Mouse (Mus musculus): ENCODE results near the gene Pkn3. TPM values are rescaled to one million over a fixed set of nuclear protein-coding genes. Genes with fewer than 3 reads are reported as not detected.
"Not testable (repeated sequence)": the region's sequence is repeated elsewhere in the genome, so short reads cannot be mapped to it uniquely, and the experiment has no call there.

Gene Pkn3
- polyA plus RNA-seq, 1 experiment from 2014 or later = 3.1 TPM

DNA sequence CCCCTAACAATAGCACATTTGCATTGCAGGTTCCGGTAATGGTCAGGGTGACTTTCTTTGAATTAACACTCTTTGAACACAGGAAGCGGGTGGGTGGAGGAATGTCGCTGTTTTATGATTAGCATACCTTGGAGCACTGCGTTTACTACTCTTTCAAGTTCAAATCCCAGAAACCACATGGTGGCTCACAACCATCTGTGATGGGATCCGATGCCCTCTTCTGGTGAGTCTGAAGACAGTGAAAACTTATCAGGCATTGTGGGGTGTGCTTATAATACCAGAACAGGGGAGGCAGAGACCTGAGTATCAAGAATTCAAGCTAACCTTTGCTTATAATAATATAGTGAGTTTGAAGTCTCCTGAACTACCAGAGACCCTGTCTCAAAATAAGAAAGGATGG lies 53.8 kb downstream of the Pkn3 start:
- not testable (repeated sequence) for H3K27ac ChIP-seq; ATAC-seq (ENCODE audit: low read depth); H3K36me3 ChIP-seq; H3K4me3 ChIP-seq (replicated peaks); H3K27me3 ChIP-seq; DNase-seq; H3K9ac ChIP-seq; H3K9me3 ChIP-seq (replicated peaks); H3K4me2 ChIP-seq
- H3K4me1 ChIP-seq (replicated peaks) = peaks cover 43% of the 10 kb centered on the region
- 58% methylated on average over 5 of the region's 5 CpGs for WGBS (ENCODE audit: insufficient replicate concordance)

DNA sequence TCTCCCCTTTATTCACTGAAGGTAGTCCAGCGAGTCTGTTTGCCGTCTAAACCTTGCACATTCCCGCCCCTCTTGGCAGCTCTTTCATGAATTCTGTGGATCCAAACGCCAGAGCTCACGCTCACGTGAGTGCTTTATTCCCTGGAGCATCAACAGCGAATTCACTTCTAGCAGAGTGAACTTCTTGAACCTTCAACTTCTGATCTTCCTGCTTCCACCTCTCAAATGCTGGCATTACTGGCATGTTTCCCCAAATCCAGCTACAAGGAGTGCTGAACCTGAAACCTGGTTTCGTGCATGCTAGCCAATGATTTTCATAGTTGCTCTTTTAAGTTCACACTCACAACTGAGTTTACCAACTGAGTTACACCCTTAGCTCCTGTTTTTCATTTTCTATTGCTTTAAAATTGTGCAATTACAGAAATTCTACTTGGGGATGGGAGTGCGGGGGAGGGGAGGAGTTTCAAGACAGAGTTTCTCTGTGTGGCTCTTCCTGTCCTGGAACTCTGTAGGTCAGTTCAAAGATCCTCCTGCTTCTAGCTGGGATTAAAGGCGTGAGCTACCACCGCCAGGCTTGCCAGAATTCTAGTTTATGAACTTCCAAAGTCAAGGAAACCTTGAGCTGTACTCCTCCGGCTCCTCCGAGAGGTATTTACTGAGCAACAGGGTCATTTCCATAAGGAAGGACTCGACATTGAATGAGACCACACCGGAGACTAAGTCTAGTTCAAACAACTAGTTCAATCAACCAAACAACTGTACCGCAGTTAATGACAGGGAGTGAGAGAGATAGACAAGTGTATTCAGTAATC lies 55.5 kb downstream of the Pkn3 start:
- DNase-seq = no peak

DNA sequence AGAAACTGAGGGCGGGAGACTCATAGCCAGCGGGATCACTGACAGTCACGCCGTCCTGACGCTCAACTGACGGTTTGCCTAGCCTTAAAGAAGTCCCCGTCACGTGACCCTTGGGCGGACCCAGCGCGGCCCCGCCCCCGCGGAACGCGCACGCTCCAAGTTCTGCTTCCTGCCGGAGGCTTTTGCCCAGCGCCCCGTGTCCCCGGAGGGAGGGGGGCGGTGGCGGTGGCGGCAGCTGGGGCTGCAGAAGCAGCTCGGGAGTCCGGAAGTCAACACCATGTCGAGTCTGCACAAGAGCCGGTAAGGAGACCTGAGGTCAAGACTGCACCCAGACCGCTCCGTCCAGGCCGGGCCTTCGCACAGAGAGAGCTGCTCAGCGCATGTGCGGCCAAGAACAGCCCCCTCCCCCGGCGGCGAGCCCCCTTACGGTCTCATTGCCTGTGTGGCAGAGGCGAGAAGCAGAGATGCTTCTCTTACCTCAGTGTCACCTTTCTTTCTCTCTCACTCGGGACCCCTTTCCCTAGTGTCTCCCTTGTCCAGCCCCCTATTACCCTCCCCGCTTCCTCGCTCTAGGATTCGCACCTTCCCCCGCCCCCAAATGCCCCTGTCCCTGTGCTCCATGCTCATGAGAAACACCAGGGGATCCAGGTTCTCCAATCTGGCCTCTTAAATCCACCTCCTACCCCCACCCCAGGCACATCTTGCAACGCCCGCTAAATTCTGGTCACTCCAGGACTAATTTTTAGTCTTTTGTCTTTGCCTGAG lies 56.3 kb downstream of the Pkn3 start, which contains the start of gene Tbc1d13:
Gene Tbc1d13, plus strand, starts transcription at position 134 of the 765 bp plus-strand sequence.
- ATAC-seq (ENCODE audit: low read depth) = peak; percentile 94
- peaks cover 53% of the 10 kb centered on the region for H3K4me1 ChIP-seq (replicated peaks)
- under 1% methylated on average over 46 of the region's 46 CpGs for WGBS (ENCODE audit: insufficient replicate concordance)
- H3K9ac ChIP-seq = peak within 1 kb of the TSS; percentile 89
- H3K36me3 ChIP-seq = peaks cover 16% of the 10 kb centered on the region
- H3K4me3 ChIP-seq (replicated peaks) = peak within 1 kb of the TSS; percentile 93
- peak; percentile 98 for DNase-seq
- no peaks in the 10 kb centered on the region for H3K27me3 ChIP-seq
- H3K9me3 ChIP-seq (replicated peaks) = no peaks in the 10 kb centered on the region
- H3K27ac ChIP-seq = peak within 1 kb of the TSS; percentile 89
- peak within 1 kb of the TSS; percentile 96 for H3K4me2 ChIP-seq

More for the DNA sequence above, 55.5 kb downstream of the Pkn3 start:
- Histone ChIP-seq H3K4me2 (peak overlapping the region; percentile 96), H3K27ac (peak overlapping the region; percentile 89), H3K9me3 (replicated peaks) (no peaks in the 10 kb centered on the region), H3K4me1 (replicated peaks) (peaks cover 53% of the 10 kb centered on the region), H3K27me3 (no peaks in the 10 kb centered on the region), H3K36me3 (peaks cover 16% of the 10 kb centered on the region), H3K4me3 (replicated peaks) (peak overlapping the region; percentile 93), H3K9ac (peak overlapping the region; percentile 89)
- 30% methylated on average over 16 of the region's 16 CpGs for WGBS (ENCODE audit: insufficient replicate concordance)
- peak; percentile 29 for ATAC-seq (ENCODE audit: low read depth)

DNA sequence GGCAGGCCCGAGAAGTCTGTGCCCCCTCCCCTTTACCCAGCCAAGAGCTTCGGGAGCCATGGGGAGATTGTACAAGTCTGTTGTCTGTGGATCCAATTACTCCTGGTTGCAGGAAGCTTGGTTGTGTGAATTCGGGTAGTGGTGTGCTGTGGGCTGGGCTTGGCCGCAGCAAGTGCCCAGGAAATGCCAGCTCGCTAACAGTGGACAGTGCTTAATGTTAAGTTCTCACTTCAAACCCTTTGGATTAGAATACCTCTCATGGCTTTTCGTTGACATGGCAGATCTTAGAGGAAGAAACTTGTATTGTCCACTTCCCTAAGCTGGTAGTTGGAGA lies 56.9 kb downstream of the Pkn3 start:
- Histone ChIP-seq H3K27ac (peak overlapping the region; percentile 89), H3K27me3 (no peaks in the 10 kb centered on the region), H3K4me1 (replicated peaks) (peaks cover 53% of the 10 kb centered on the region), H3K4me3 (replicated peaks) (peak overlapping the region; percentile 93), H3K9ac (peak overlapping the region; percentile 89), H3K4me2 (peak overlapping the region; percentile 96), H3K36me3 (peaks cover 16% of the 10 kb centered on the region), H3K9me3 (replicated peaks) (no peaks in the 10 kb centered on the region)
- WGBS (ENCODE audit: insufficient replicate concordance) = 10% methylated on average over 6 of the region's 6 CpGs
- ATAC-seq (ENCODE audit: low read depth) (no peak), DNase-seq (no peak)

DNA sequence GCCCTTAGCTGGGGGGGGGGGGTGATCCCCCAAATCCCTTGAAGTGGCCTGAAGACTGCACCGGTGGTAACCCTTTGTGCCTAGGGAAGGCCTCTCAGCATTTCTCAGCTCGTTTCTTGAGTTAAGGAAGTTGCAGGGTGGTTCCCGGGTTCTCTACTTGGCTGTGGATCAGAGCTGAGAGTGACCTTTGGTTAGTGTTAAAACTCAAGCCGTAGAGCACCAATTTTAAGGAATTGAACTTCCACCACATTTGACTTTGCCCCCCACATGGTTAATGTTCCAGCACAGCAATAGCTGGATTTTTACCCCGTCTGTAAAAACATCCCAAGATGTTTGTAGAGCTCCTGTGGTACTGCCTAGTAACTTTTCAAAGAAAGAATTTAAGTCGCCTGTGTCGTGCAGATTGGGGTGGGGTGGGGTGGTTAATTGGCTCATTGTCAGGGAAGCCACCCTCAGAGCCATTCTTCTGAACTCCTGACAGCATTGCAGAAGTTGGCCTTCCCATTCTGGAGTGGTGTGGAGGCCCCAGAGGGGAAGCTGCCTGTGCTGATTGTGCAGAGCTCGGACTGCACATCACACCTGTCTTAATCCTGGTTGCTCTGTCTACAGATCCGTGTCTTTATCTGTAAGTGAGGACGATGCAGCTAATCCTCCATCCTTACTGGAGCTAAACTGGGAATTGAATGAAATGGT lies 57.6 kb downstream of the Pkn3 start:
- H3K9me3 ChIP-seq (replicated peaks) = no peaks in the 10 kb centered on the region
- no peaks in the 10 kb centered on the region for H3K27me3 ChIP-seq
- WGBS (ENCODE audit: insufficient replicate concordance) = 44% methylated on average over 10 of the region's 10 CpGs
- H3K27ac ChIP-seq = peak overlapping the region; percentile 89
- DNase-seq (no peak), ATAC-seq (ENCODE audit: low read depth) (no peak)
- H3K9ac ChIP-seq = peak overlapping the region; percentile 89
- H3K36me3 ChIP-seq = peaks cover 17% of the 10 kb centered on the region
- H3K4me2 ChIP-seq = peak overlapping the region; percentile 96
- H3K4me3 ChIP-seq (replicated peaks) = peak overlapping the region; percentile 93
- H3K4me1 ChIP-seq (replicated peaks) = peaks cover 50% of the 10 kb centered on the region

DNA sequence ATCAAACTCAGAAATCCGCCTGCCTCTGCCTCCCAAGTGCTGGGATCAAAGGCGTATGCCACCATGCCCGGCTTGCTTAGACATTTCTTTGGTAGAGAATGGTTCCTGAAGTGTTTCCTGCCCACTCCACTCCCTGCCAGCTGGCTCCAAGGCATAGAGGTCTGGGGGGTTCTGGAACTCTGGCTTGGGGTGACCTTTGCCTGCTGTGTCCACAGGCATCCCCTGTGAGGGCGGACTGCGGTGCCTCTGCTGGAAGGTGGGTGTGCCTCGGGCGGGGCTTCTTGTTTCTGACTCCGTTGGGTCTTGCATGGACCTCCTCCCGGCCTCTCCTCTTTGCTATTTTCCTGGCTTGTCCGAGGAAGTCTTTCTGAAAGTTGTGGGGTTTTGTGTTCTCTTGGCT lies 59.0 kb downstream of the Pkn3 start:
- H3K4me3 ChIP-seq (replicated peaks) = no peak overlapping the region
- H3K36me3 ChIP-seq = peaks cover 31% of the 10 kb centered on the region
- DNase-seq (no peak), ATAC-seq (ENCODE audit: low read depth) (no peak)
- H3K9ac ChIP-seq = no peak overlapping the region
- WGBS (ENCODE audit: insufficient replicate concordance) = 58% methylated on average over 10 of the region's 10 CpGs
- H3K27ac ChIP-seq = no peak overlapping the region
- peaks cover 48% of the 10 kb centered on the region for H3K4me1 ChIP-seq (replicated peaks)
- H3K27me3 ChIP-seq = no peaks in the 10 kb centered on the region
- H3K9me3 ChIP-seq (replicated peaks) = no peaks in the 10 kb centered on the region
- no peak overlapping the region for H3K4me2 ChIP-seq

DNA sequence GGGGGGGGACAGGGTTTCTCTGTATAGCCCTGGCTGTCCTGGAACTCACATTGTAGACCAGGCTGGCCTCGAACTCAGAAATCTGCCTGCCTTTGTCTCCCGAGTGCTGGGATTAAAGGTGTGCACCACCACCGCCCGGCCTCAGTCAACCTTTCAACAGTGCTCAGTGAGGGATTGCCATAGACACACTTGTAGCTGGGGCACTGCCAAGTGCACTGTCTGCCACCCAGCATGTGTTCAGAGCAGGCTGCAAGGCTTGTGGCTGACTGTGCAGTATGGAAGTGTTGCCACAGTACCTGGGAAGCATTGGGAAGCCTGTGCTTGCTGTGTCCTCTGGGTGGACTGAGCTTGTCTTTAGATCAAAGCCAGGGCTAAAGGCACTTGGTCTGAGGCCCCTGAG lies 62.5 kb downstream of the Pkn3 start:
- not testable (repeated sequence) for H3K27ac ChIP-seq; H3K27me3 ChIP-seq; DNase-seq; H3K4me2 ChIP-seq; H3K9me3 ChIP-seq (replicated peaks); H3K4me3 ChIP-seq (replicated peaks); ATAC-seq (ENCODE audit: low read depth); H3K9ac ChIP-seq
- WGBS (ENCODE audit: insufficient replicate concordance) = 79% methylated on average over 4 of the region's 4 CpGs
- Histone ChIP-seq H3K4me1 (replicated peaks) (peaks cover 22% of the 10 kb centered on the region), H3K36me3 (peaks cover 65% of the 10 kb centered on the region)

Other genes starting within 250 kb of the Pkn3 start
- 31.1 and 39.0 TPM in 2 replicates for gene Cercam, start 208.5 kb upstream of the Pkn3 start, polyA plus RNA-seq (2015; fragmentation: Nextera tagmentation; extraction: Ambion mirVana)
- 39.5 and 49.9 TPM in 2 replicates for gene Odf2, start 188.5 kb upstream of the Pkn3 start, polyA plus RNA-seq (2015; fragmentation: Nextera tagmentation; extraction: Ambion mirVana)
- 29.8 and 33.7 TPM in 2 replicates for gene Gle1, start 142.3 kb upstream of the Pkn3 start, polyA plus RNA-seq (2015; fragmentation: Nextera tagmentation; extraction: Ambion mirVana)
- gene Sptan1, start 112.1 kb upstream of the Pkn3 start, polyA plus RNA-seq (2015; fragmentation: Nextera tagmentation; extraction: Ambion mirVana) = 10.9 and 11.3 TPM in 2 replicates
- 9.9 and 10.7 TPM in 2 replicates for gene Wdr34, start 28.8 kb upstream of the Pkn3 start, polyA plus RNA-seq (2015; fragmentation: Nextera tagmentation; extraction: Ambion mirVana)
- 317 and 337 TPM in 2 replicates for gene Set, start 20.3 kb upstream of the Pkn3 start, polyA plus RNA-seq (2015; fragmentation: Nextera tagmentation; extraction: Ambion mirVana)
- 22.8 and 23.9 TPM in 2 replicates for gene Zdhhc12, start 16.0 kb downstream of the Pkn3 start, polyA plus RNA-seq (2015; fragmentation: Nextera tagmentation; extraction: Ambion mirVana)
- gene Zer1, start 46.9 kb downstream of the Pkn3 start, polyA plus RNA-seq (2015; fragmentation: Nextera tagmentation; extraction: Ambion mirVana) = 2.2 and 2.6 TPM in 2 replicates
- gene Tbc1d13, start 56.1 kb downstream of the Pkn3 start, polyA plus RNA-seq (2015; fragmentation: Nextera tagmentation; extraction: Ambion mirVana) = 2.8 and 3.7 TPM in 2 replicates
- gene Endog, start 93.8 kb downstream of the Pkn3 start, polyA plus RNA-seq (2015; fragmentation: Nextera tagmentation; extraction: Ambion mirVana) = 14.2 and 15.6 TPM in 2 replicates
- gene Spout1, start 100.8 kb downstream of the Pkn3 start, polyA plus RNA-seq (2015; fragmentation: Nextera tagmentation; extraction: Ambion mirVana) = 40.5 and 42.5 TPM in 2 replicates
- gene Kyat1, start 128.2 kb downstream of the Pkn3 start, polyA plus RNA-seq (2015; fragmentation: Nextera tagmentation; extraction: Ambion mirVana) = 9.7 and 10.1 TPM in 2 replicates
- 11.9 and 12.5 TPM in 2 replicates for gene Lrrc8a, start 160.0 kb downstream of the Pkn3 start, polyA plus RNA-seq (2015; fragmentation: Nextera tagmentation; extraction: Ambion mirVana)
- gene Gm28035, start 162.9 kb downstream of the Pkn3 start, polyA plus RNA-seq (2015; fragmentation: Nextera tagmentation; extraction: Ambion mirVana) = 0.05 and 0.07 TPM in 2 replicates
- 8.1 and 8.9 TPM in 2 replicates for gene Phyhd1, start 188.5 kb downstream of the Pkn3 start, polyA plus RNA-seq (2015; fragmentation: Nextera tagmentation; extraction: Ambion mirVana)
- gene Gm28038, start 203.4 kb downstream of the Pkn3 start, polyA plus RNA-seq (2015; fragmentation: Nextera tagmentation; extraction: Ambion mirVana) = 0.82 TPM in 1 of 2 replicates, not detected in the other
- 14.0 and 14.4 TPM in 2 replicates for gene Dolk, start 208.7 kb downstream of the Pkn3 start, polyA plus RNA-seq (2015; fragmentation: Nextera tagmentation; extraction: Ambion mirVana)
- 15.5 and 20.0 TPM in 2 replicates for gene Nup188, start 208.7 kb downstream of the Pkn3 start, polyA plus RNA-seq (2015; fragmentation: Nextera tagmentation; extraction: Ambion mirVana)

Measured in liver, embryonic 13.5 days (tissue).